Mouse (Mus musculus): ENCODE results near the gene Arhgap23.

Gene Arhgap23

DNA sequence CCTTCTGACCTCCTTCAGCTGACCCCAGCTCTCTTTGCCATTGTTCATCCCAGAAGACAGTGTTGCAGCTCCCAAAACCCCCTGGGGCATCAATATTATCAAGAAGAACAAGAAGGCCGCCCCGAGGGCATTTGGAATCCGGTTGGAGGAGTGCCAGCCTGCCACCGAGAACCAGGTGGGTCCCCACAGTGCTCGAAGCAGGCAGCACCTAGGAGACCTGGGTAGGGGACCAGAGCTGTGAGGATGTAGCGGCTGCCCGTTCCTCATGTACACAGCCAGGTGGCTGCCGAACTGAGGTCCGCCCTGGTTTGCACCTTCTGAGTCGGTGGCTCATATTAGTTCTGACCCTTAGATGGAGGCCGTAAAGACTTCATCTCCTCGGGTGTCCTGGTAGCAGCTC lies 50.6 kb downstream of the Arhgap23 start:
- no peak for DNase-seq (ENCODE audit: low spot score)

GRCm38 (mm10) chr11:97466444-97467160 lies 51.3 kb downstream of the Arhgap23 start:
- no peak for DNase-seq (ENCODE audit: low spot score)

DNA sequence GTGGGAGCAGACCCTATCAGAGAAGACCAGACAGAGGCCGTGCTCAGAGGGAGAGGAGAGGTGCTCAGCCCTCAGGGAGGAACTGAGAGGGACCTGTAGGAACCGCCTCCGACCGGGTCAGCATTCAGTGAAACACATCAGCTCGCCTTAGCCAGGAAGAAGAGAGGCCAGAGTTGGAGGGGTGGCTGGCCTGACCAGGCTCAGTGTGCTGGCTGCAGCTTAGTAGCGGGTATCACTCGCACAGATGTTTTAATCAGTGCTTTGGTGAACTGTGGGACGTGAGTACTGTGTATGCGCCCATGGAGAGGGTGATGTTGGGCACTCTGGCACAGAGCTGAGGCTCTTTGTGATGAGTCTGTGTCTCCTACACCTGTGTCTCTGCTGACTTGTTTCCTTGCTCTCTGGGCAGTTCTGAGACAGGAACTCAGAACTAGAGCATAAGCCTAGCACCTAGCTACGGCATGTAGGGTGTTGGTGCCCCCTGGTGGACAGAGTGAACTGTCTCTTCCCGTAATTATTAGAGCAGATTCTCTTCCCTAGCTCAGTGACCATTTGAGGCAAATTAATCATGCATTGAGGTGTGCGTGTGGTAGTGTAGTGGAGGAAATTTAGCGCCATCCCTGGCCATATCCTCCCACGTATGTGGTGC lies 53.4 kb downstream of the Arhgap23 start:
- DNase-seq (ENCODE audit: low spot score): peak; percentile 96

DNA sequence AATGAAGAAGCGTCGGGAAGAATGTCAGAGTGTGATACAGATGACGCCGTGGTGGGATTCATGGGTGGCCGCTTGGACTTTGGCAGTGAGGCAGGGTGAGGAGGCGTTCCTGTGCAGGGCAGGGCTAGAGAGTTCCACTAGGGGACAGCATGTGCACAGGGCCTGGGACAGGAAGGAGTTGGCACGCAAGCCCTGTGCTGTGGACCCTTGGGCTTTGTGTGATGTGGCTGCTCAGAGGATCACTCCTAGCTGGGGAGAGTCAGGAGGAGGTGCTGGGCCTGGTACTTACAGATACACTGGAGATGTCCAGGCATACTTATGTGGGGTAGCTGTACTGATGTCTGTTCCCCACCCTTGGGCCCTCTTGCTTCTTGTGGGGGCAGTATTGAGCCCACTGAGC lies 54.5 kb downstream of the Arhgap23 start:
- no peak for DNase-seq (ENCODE audit: low spot score)

- no peak for DNase-seq (ENCODE audit: low spot score)
Observed at GRCm38 (mm10) chr11:97471276-97471675, 55.9 kb downstream of the Arhgap23 start.

GRCm38 (mm10) chr11:97476334-97477095 lies 61.2 kb downstream of the Arhgap23 start:
- DNase-seq (ENCODE audit: low spot score): peak; percentile 91

DNA sequence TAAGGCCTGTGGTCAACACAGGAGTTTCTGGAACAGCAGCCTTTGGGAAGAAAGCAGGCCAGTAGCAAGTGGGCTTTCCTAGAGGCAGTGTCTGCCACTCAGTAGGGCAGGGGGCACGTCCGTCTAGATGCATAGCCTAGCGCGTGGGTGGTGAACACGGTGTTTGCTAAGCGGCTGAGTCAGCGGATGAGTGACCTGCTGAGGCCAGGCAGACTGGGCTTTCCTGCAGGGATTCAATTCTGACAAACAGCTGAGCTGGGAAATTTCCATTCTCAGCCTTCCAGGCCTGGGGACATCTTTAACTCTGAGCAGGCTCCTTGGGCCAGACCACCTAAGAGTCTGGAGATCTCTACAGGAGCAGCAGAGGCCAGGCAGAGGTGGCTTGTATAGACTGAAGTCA lies 62.1 kb downstream of the Arhgap23 start:
- DNase-seq (ENCODE audit: low spot score): no peak

- DNase-seq (ENCODE audit: low spot score): no peak
Observed at GRCm38 (mm10) chr11:97478345-97478744, 63.0 kb downstream of the Arhgap23 start.

DNA sequence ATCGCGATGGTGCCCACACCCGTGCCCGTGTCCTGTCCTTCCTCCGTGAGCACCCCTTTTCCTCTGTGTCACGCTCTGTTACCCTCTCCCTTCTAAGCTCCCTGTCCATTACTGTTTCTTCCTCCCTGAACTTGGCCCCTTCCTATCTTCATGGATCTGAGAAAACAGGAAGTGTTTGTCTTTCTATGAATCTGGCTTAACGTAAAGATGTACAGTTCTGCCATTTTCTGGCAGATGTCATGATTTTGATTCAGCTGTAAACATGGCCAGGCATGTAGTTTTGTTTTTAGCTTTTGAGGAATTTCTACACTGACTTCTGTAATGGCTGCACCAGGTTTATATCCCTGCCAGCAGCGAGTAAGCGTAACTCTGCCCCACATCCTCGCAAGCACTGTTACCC lies 63.8 kb downstream of the Arhgap23 start:
- DNase-seq (ENCODE audit: low spot score): no peak

DNA sequence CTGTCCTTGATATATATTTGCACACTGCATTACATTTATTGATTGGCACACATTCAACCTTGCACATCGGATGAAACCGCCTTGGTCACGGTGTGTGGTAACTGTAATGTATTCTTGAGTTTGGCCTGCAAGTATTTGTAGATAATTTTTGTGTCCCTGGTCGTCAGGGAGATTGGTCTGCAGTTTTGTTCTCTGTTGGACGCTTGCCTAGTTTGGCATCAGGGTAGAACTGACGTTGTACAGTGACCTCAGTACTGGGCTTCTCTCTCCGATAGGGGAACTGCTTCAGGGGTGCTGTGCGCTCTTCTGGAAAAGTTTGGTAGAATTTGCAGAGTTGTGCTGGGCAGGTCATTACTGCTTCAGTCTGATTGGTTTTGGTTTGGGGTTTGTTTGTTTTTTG lies 64.5 kb downstream of the Arhgap23 start:
- no peak for DNase-seq (ENCODE audit: low spot score)

GRCm38 (mm10) chr11:97485661-97486060 lies 70.3 kb downstream of the Arhgap23 start:
- DNase-seq (ENCODE audit: low spot score): no peak

- no peak for DNase-seq (ENCODE audit: low spot score)
Observed at GRCm38 (mm10) chr11:97487656-97488055, 72.3 kb downstream of the Arhgap23 start.

GRCm38 (mm10) chr11:97489589-97490324 lies 74.4 kb downstream of the Arhgap23 start:
- DNase-seq (ENCODE audit: low spot score): peak; percentile 92

GRCm38 (mm10) chr11:97491640-97492039 lies 76.3 kb downstream of the Arhgap23 start:
- DNase-seq (ENCODE audit: low spot score): no peak

- no peak for DNase-seq (ENCODE audit: low spot score)
Observed at GRCm38 (mm10) chr11:97492836-97493235, 77.5 kb downstream of the Arhgap23 start.

DNA sequence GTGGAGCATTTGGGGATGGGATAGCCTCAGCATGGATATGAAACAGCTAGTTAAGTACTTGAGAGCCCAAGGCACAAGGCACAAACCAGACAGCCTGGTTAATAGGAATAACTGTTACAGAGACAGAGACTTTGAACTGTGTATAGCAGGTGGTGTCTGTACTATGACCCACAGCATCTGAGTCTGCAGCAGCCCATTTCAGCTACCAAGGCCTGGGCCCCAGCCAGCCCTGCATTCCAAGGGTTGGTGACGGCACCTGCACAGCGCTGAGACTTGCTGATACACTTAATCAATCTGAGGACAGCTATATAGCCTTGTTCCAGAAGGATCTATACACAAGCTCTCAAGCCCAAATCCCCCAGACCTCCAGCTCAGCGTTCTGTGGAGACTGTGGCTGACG lies 82.2 kb downstream of the Arhgap23 start:
- DNase-seq (ENCODE audit: low spot score): no peak

GRCm38 (mm10) chr11:97499865-97500719 lies 84.8 kb downstream of the Arhgap23 start, which contains the start of gene 4933428G20Rik:
Gene 4933428G20Rik (minus strand): TSS chr11:97500340.
- peak; percentile 25 for DNase-seq (ENCODE audit: low spot score)

DNA sequence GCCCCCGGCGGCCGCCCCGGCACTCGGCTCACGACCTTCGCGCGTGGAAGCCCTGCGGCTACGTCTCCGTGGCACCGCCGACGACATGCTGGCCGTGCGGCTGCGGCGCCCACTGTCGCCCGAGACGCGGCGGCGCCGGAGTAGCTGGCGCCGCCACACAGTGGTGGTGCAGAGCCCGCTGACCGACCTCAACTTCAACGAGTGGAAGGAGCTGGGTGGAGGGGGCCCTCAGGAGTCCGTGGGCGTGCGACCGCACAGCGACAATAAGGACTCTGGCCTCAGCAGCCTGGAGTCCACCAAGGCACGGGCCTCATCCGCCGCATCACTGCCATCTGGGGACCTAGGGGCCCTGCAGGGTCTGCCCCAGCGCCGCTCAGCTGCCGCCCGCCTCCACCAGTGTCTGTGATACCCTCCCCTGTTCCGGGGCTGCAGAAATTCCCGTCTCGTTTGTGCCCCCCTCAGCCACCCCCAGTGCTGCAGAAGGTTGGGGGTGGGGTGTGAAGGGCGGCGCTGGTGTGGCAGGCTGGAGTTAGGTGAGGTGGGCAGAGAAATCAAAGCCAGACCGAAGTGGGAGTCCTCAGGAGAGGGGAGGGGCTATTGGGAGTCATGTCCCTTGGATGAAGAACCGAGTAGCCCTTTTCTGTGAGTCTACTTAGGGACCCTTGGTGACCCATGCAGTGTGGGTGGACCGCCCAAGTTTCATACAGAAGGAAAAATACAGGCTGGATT lies 85.6 kb downstream of the Arhgap23 start:
- peak; percentile 23 for DNase-seq (ENCODE audit: low spot score)

GRCm38 (mm10) chr11:97502383-97502782 lies 87.0 kb downstream of the Arhgap23 start:
- DNase-seq (ENCODE audit: low spot score): no peak

DNA sequence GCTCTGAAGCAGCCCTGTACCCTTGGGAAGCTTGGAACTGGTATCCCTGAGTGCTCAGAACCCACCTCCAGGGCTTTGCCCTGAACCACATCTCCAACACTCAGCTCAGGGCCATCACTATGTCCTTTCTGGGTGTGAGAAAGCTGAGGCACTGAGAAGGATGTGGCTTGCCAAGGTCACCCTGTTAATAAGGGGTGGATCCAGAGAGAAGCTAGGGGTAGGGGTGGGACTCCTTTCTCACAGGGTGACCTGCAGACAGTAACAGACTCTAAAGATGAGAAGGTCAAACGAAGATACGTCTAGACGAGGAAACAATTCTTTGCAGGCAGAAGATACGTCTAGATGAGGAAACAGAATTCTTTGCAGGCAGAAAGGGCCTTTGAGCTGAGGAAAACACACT lies 87.5 kb downstream of the Arhgap23 start:
- DNase-seq (ENCODE audit: low spot score): no peak

DNA sequence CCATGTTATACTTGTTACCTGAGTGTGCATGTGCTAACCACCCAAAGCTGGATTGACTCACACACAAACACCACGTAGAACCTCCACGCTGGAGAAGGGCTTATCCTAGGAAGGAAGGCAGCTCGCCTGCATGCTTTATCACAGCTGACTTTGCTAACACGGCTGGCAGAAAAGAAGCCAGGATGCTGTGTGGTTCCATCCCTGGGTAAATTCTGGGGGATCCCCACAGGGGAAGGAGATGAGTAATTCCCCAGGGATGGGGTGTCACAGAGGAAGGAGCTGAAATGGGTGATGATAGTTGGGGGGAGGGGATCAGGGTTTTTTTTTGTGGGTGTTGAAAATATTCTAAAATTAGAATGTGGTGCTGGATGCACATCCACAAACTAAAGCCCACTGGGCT lies 90.5 kb downstream of the Arhgap23 start:
- DNase-seq (ENCODE audit: low spot score): no peak

Data from embryo, embryonic 10.5 days (tissue).